21 mouse cellular contexts compared by ENCODE assay signal in the genomic region with DNA sequence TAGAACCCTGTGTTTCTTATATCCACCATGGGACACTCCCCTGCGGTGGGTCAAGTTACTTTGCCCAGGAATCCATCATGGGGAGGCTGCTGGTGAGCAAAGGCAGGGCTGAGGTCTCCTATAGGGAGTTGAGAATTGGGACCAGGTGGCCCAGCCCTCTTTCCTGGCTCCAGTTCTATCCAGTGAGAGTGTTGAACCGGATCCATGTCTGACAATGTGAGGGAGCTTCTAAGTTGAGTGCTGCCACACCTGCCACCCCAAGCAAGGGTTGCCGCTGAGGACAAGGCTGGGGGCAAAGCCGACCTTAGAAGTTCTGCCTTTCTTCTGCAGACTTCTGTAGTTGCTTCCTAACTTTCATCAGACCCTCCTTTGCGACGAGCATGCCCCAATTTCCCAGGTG. TPM values are rescaled to one million over a fixed set of nuclear protein-coding genes. Genes with fewer than 3 reads are reported as not detected.
A peak's percentile ranks its signal among the peaks of the same experiment; 100 is the strongest.
DNase-seq lines count a peak whose midpoint lies in the region; ATAC-seq and TF ChIP-seq lines count a peak whose summit lies in the region.
"Not testable (repeated sequence)": the region's sequence is repeated elsewhere in the genome, so short reads cannot be mapped to it uniquely, and the experiment has no call there.
"Had no signal": no experiment of that assay in that cellular context is flagged by ENCODE, and none has a peak within 500 bp of the region (broad histone marks: within the 10 kb centered on the region; RNA-seq: fewer than 3 reads in every experiment).

No protein-coding gene starts in this region.

- H3K36me3 ChIP-seq in embryonic facial prominence, embryonic 10.5 days (replicated peaks); forebrain, embryonic 13.5 days (ENCODE audit: poor library complexity, severe bottlenecking); hindbrain, embryonic 12.5 days; kidney, embryonic 15.5 days; midbrain, embryonic 10.5 days; midbrain, postnatal 0 days (ENCODE audit: insufficient read depth, low read length): not testable (repeated sequence)

- not testable (repeated sequence) for ATAC-seq in forebrain, embryonic 13.5 days; hindbrain, embryonic 12.5 days (ENCODE audit: low FRiP score); kidney, embryonic 15.5 days (replicated peaks; ENCODE audit: low FRiP score); midbrain, postnatal 0 days (ENCODE audit: low FRiP score)

- H3K9me3 ChIP-seq in embryonic facial prominence, embryonic 10.5 days; forebrain, embryonic 13.5 days (replicated peaks); hindbrain, embryonic 12.5 days (replicated peaks); kidney, embryonic 15.5 days (replicated peaks); midbrain, embryonic 10.5 days (replicated peaks); midbrain, postnatal 0 days (ENCODE audit: low read length): not testable (repeated sequence)

- H3K27ac ChIP-seq in embryonic facial prominence, embryonic 10.5 days (replicated peaks); hindbrain, embryonic 12.5 days; kidney, embryonic 15.5 days; midbrain, embryonic 10.5 days (replicated peaks); olfactory bulb, adult 2 months (ENCODE audit: insufficient read depth, low read depth, low read length): not testable (repeated sequence)
- peak overlapping the region; percentile 78 for H3K27ac ChIP-seq in forebrain, embryonic 13.5 days
- peak overlapping the region; percentile 86; the same call in 1 of the 2 replicates for H3K27ac ChIP-seq in midbrain, postnatal 0 days (ENCODE audit: low read depth, low read length)

- peak; percentile 62 for DNase-seq in ZHBTc4 (ENCODE audit: low read depth, low spot score)
- not testable (repeated sequence) for DNase-seq in embryonic facial prominence, embryonic 10.5 days (ENCODE audit: low spot score); midbrain, embryonic 10.5 days (ENCODE audit: low spot score); midbrain, postnatal 0 days (ENCODE audit: low spot score)

- peaks cover 47% of the 10 kb centered on the region for H3K4me1 ChIP-seq in embryonic facial prominence, embryonic 10.5 days
- peaks cover 77% of the 10 kb centered on the region for H3K4me1 ChIP-seq in forebrain, embryonic 13.5 days
- peaks cover 73% of the 10 kb centered on the region for H3K4me1 ChIP-seq in hindbrain, embryonic 12.5 days
- H3K4me1 ChIP-seq in kidney, embryonic 15.5 days = peaks cover 34% of the 10 kb centered on the region
- peaks cover 62% of the 10 kb centered on the region for H3K4me1 ChIP-seq in midbrain, embryonic 10.5 days
- peaks cover 30% of the 10 kb centered on the region for H3K4me1 ChIP-seq in midbrain, postnatal 0 days (ENCODE audit: insufficient read depth, low read length)
- H3K4me1 ChIP-seq in olfactory bulb, adult 2 months (ENCODE audit: control insufficient read depth, insufficient read depth, low read length) = peaks cover 42% of the 10 kb centered on the region

- not testable (repeated sequence) for TF ChIP-seq CTCF in midbrain, postnatal 0 days (IDR thresholded peaks at IDR 0.05); olfactory bulb, adult 2 months (IDR thresholded peaks at IDR 0.05; ENCODE audit: insufficient read depth, low read depth, low read length)

- TF ChIP-seq POLR2A in olfactory bulb, adult 2 months (IDR thresholded peaks at IDR 0.05; ENCODE audit: insufficient read depth, low read depth, low read length) = not testable (repeated sequence)

- peak overlapping the region; percentile 87 for H3K4me2 ChIP-seq in forebrain, embryonic 13.5 days
- peak overlapping the region; percentile 81 for H3K4me2 ChIP-seq in hindbrain, embryonic 12.5 days (replicated peaks)
- H3K4me2 ChIP-seq in kidney, embryonic 15.5 days = peak overlapping the region; percentile 95; the same call in 1 of the 2 replicates
- peak overlapping the region; percentile 75 for H3K4me2 ChIP-seq in midbrain, postnatal 0 days (ENCODE audit: low read depth, low read length, poor library complexity, severe bottlenecking)

- peak overlapping the region; percentile 83; the same call in 1 of the 2 replicates for H3K4me3 ChIP-seq in embryonic facial prominence, embryonic 10.5 days
- peak overlapping the region; percentile 76 for H3K4me3 ChIP-seq in forebrain, embryonic 13.5 days
- peak overlapping the region; percentile 78 for H3K4me3 ChIP-seq in hindbrain, embryonic 12.5 days
- not testable (repeated sequence) for H3K4me3 ChIP-seq in kidney, embryonic 15.5 days (replicated peaks)
- peak overlapping the region; percentile 87 for H3K4me3 ChIP-seq in midbrain, embryonic 10.5 days
- peak overlapping the region; percentile 70 for H3K4me3 ChIP-seq in midbrain, postnatal 0 days (ENCODE audit: low read depth, low read length)
- H3K4me3 ChIP-seq in olfactory bulb, adult 2 months (ENCODE audit: insufficient read depth, low read depth, low read length) = peak overlapping the region; percentile 64; the same call in 1 of the 2 replicates

- 46% methylated on average over 6 of the region's 6 CpGs for WGBS in embryonic facial prominence, embryonic 10.5 days
- WGBS in forebrain, embryonic 13.5 days = 61% methylated on average over 6 of the region's 6 CpGs
- whole genome bisulfite sequencing in hindbrain, embryonic 12.5 days = 61% methylated on average over 6 of the region's 6 CpGs
- WGBS in kidney, embryonic 15.5 days = 44% methylated on average over 6 of the region's 6 CpGs
- WGBS in midbrain, embryonic 10.5 days = 55% methylated on average over 6 of the region's 6 CpGs
- WGBS in midbrain, postnatal 0 days = 53% methylated on average over 6 of the region's 6 CpGs
- WGBS in olfactory bulb, adult 2 months = 50% methylated on average over 6 of the region's 6 CpGs

- peaks cover 83% of the 10 kb centered on the region for H3K27me3 ChIP-seq in embryonic facial prominence, embryonic 10.5 days (replicated peaks; ENCODE audit: low read depth, poor library complexity, severe bottlenecking)
- H3K27me3 ChIP-seq in forebrain, embryonic 13.5 days; hindbrain, embryonic 12.5 days; midbrain, postnatal 0 days (ENCODE audit: insufficient read depth, low read length): not testable (repeated sequence)
- peaks cover 41% of the 10 kb centered on the region; the same call in 1 of the 2 replicates for H3K27me3 ChIP-seq in kidney, embryonic 15.5 days
- H3K27me3 ChIP-seq in midbrain, embryonic 10.5 days (ENCODE audit: low read depth, poor library complexity, severe bottlenecking) = peaks cover 64% of the 10 kb centered on the region

- peak overlapping the region; percentile 97 for H3K9ac ChIP-seq in forebrain, embryonic 13.5 days
- peak overlapping the region; percentile 97 for H3K9ac ChIP-seq in hindbrain, embryonic 12.5 days
- not testable (repeated sequence) for H3K9ac ChIP-seq in kidney, embryonic 15.5 days; midbrain, postnatal 0 days (replicated peaks; ENCODE audit: low read length, poor library complexity, severe bottlenecking)

RNA-seq across cellular contexts. Expression of gene Cadm4, which starts 1.5 kb away (rescaled TPM):
- 5.0 and 5.7 TPM in 2 replicates for polyA plus RNA-seq in embryonic facial prominence, embryonic 10.5 days (2016; fragmentation: Nextera tagmentation; extraction: Ambion mirVana)
- polyA plus RNA-seq in forebrain, embryonic 13.5 days (2015; fragmentation: Nextera tagmentation; extraction: Ambion mirVana) = 45.8 and 47.0 TPM in 2 replicates
- 41.3 and 42.3 TPM in 2 replicates for polyA plus RNA-seq in hindbrain, embryonic 12.5 days (2016; fragmentation: Nextera tagmentation; extraction: Ambion mirVana)
- 6.8 and 7.3 TPM in 2 replicates for polyA plus RNA-seq in kidney, embryonic 15.5 days (2015; fragmentation: Nextera tagmentation; extraction: Ambion mirVana)
- polyA plus RNA-seq in midbrain, embryonic 10.5 days (2016; fragmentation: Nextera tagmentation; extraction: Ambion mirVana) = 10.0 and 18.3 TPM in 2 replicates
- 342 and 354 TPM in 2 replicates for total RNA-seq in midbrain, postnatal 0 days (2014; rRNA removed)
- polyA plus RNA-seq in midbrain, postnatal 0 days (2015; fragmentation: Nextera tagmentation; extraction: Ambion mirVana) = 82.0 and 88.1 TPM in 2 replicates
- not detected in 2 replicates for polyA plus RNA-seq in olfactory bulb, adult 2 months (2012; ENCODE audit: insufficient read depth, insufficient read length, low replicate concordance, missing spikeins)
- total RNA-seq: megakaryocyte-erythroid progenitor cell, adult 5-6 weeks had no signal
- polyA plus RNA-seq: inflammation-experienced regulatory T-cells, adult 6 months had no signal

RNA-seq across cellular contexts. Expression of gene Plaur, which starts 21.0 kb away (rescaled TPM):
- polyA plus RNA-seq in embryonic facial prominence, embryonic 10.5 days (2016; fragmentation: Nextera tagmentation; extraction: Ambion mirVana) = 1.7 TPM in 2 replicates
- polyA plus RNA-seq in forebrain, embryonic 13.5 days (2015; fragmentation: Nextera tagmentation; extraction: Ambion mirVana) = 1.3 TPM in 2 replicates
- 0.59 and 0.95 TPM in 2 replicates for polyA plus RNA-seq in hindbrain, embryonic 12.5 days (2016; fragmentation: Nextera tagmentation; extraction: Ambion mirVana)
- polyA plus RNA-seq in kidney, embryonic 15.5 days (2015; fragmentation: Nextera tagmentation; extraction: Ambion mirVana) = 14.4 and 15.3 TPM in 2 replicates
- polyA plus RNA-seq in midbrain, embryonic 10.5 days (2016; fragmentation: Nextera tagmentation; extraction: Ambion mirVana) = 0.68 and 1.0 TPM in 2 replicates
- total RNA-seq in midbrain, postnatal 0 days (2014; rRNA removed) = 1.4 and 3.7 TPM in 2 replicates
- polyA plus RNA-seq in midbrain, postnatal 0 days (2015; fragmentation: Nextera tagmentation; extraction: Ambion mirVana) = 0.93 and 1.1 TPM in 2 replicates
- not detected in 2 replicates for polyA plus RNA-seq in olfactory bulb, adult 2 months (2012; ENCODE audit: insufficient read depth, insufficient read length, low replicate concordance, missing spikeins)
- polyA plus RNA-seq: testis, adult 2 months had no signal

RNA-seq across cellular contexts. Expression of gene Zfp428, which starts 23.5 kb away (rescaled TPM):
- 100.0 and 110 TPM in 2 replicates for polyA plus RNA-seq in embryonic facial prominence, embryonic 10.5 days (2016; fragmentation: Nextera tagmentation; extraction: Ambion mirVana)
- 214 and 220 TPM in 2 replicates for polyA plus RNA-seq in forebrain, embryonic 13.5 days (2015; fragmentation: Nextera tagmentation; extraction: Ambion mirVana)
- 155 and 160 TPM in 2 replicates for polyA plus RNA-seq in hindbrain, embryonic 12.5 days (2016; fragmentation: Nextera tagmentation; extraction: Ambion mirVana)
- polyA plus RNA-seq in kidney, embryonic 15.5 days (2015; fragmentation: Nextera tagmentation; extraction: Ambion mirVana) = 61.6 and 66.6 TPM in 2 replicates
- 116 and 127 TPM in 2 replicates for polyA plus RNA-seq in midbrain, embryonic 10.5 days (2016; fragmentation: Nextera tagmentation; extraction: Ambion mirVana)
- 209 and 214 TPM in 2 replicates for total RNA-seq in midbrain, postnatal 0 days (2014; rRNA removed)
- polyA plus RNA-seq in midbrain, postnatal 0 days (2015; fragmentation: Nextera tagmentation; extraction: Ambion mirVana) = 297 and 314 TPM in 2 replicates
- polyA plus RNA-seq in olfactory bulb, adult 2 months (2012; ENCODE audit: insufficient read depth, insufficient read length, low replicate concordance, missing spikeins) = not detected in 2 replicates

RNA-seq across cellular contexts. Expression of gene AC161166.1, which starts 29.0 kb away (rescaled TPM):
- polyA plus RNA-seq in embryonic facial prominence, embryonic 10.5 days (2016; fragmentation: Nextera tagmentation; extraction: Ambion mirVana) = 1.2 TPM in 2 replicates
- 0.97 and 1.1 TPM in 2 replicates for polyA plus RNA-seq in forebrain, embryonic 13.5 days (2015; fragmentation: Nextera tagmentation; extraction: Ambion mirVana)
- 1.9 TPM in 2 replicates for polyA plus RNA-seq in hindbrain, embryonic 12.5 days (2016; fragmentation: Nextera tagmentation; extraction: Ambion mirVana)
- 0.48 and 0.68 TPM in 2 replicates for polyA plus RNA-seq in kidney, embryonic 15.5 days (2015; fragmentation: Nextera tagmentation; extraction: Ambion mirVana)
- 0.64 and 0.99 TPM in 2 replicates for polyA plus RNA-seq in midbrain, embryonic 10.5 days (2016; fragmentation: Nextera tagmentation; extraction: Ambion mirVana)
- not detected in 2 replicates for total RNA-seq in midbrain, postnatal 0 days (2014; rRNA removed)
- 0.47 and 0.78 TPM in 2 replicates for polyA plus RNA-seq in midbrain, postnatal 0 days (2015; fragmentation: Nextera tagmentation; extraction: Ambion mirVana)
- not detected in 2 replicates for polyA plus RNA-seq in olfactory bulb, adult 2 months (2012; ENCODE audit: insufficient read depth, insufficient read length, low replicate concordance, missing spikeins)
- total RNA-seq: adrenal gland, adult 8-10 months; gastrocnemius, postnatal 10 days; heart, postnatal 14 days; left cerebral cortex, adult 8-10 months; megakaryocyte-erythroid progenitor cell, adult 5-6 weeks had no signal
- polyA plus RNA-seq: erythroblast, embryonic 14.5 days; inflammation-experienced regulatory T-cells, adult 6 months; kidney, adult 2 months; liver, embryonic 13.5 days had no signal

RNA-seq across cellular contexts. Expression of gene Irgc1, which starts 31.2 kb away (rescaled TPM):
- not detected in 2 replicates for polyA plus RNA-seq in embryonic facial prominence, embryonic 10.5 days (2016; fragmentation: Nextera tagmentation; extraction: Ambion mirVana)
- 0.15 TPM in 1 of 2 replicates, not detected in the other for polyA plus RNA-seq in forebrain, embryonic 13.5 days (2015; fragmentation: Nextera tagmentation; extraction: Ambion mirVana)
- not detected in 2 replicates for polyA plus RNA-seq in hindbrain, embryonic 12.5 days (2016; fragmentation: Nextera tagmentation; extraction: Ambion mirVana)
- not detected in 2 replicates for polyA plus RNA-seq in kidney, embryonic 15.5 days (2015; fragmentation: Nextera tagmentation; extraction: Ambion mirVana)
- not detected in 2 replicates for polyA plus RNA-seq in midbrain, embryonic 10.5 days (2016; fragmentation: Nextera tagmentation; extraction: Ambion mirVana)
- not detected in 2 replicates for total RNA-seq in midbrain, postnatal 0 days (2014; rRNA removed)
- polyA plus RNA-seq in midbrain, postnatal 0 days (2015; fragmentation: Nextera tagmentation; extraction: Ambion mirVana) = not detected in 2 replicates
- not detected in 2 replicates for polyA plus RNA-seq in olfactory bulb, adult 2 months (2012; ENCODE audit: insufficient read depth, insufficient read length, low replicate concordance, missing spikeins)
- total RNA-seq: adrenal gland, adult 8-10 months; heart, postnatal 14 days; megakaryocyte-erythroid progenitor cell, adult 5-6 weeks had no signal
- polyA plus RNA-seq: erythroblast, embryonic 14.5 days; heart, embryonic 12.5 days; inflammation-experienced regulatory T-cells, adult 6 months; limb, embryonic 11.5 days; liver, embryonic 13.5 days; lung, embryonic 14.5 days had no signal

Comparison
In these comparisons a context has a peak if more than half of its experiments do, and no peak if none do; other contexts are left out.
1. RNA of gene Zfp428, which starts 23.5 kb away (polyA plus RNA-seq): 297 to 314 TPM in midbrain, postnatal 0 days, 214 to 220 TPM in forebrain, embryonic 13.5 days, 155 to 160 TPM in hindbrain, embryonic 12.5 days, 116 to 127 TPM in midbrain, embryonic 10.5 days, 100.0 to 110 TPM in embryonic facial prominence, embryonic 10.5 days and 61.6 to 66.6 TPM in kidney, embryonic 15.5 days; not detected in olfactory bulb, adult 2 months; every median in the first group is over 10 times any median in the second.
2. Peak in every context shown above with its lines, with median percentiles within 50 percentile points of each other: H3K4me2 ChIP-seq.